Mouse (Mus musculus): ENCODE measurements around the gene Mei4.

Mei4 gene

DNA sequence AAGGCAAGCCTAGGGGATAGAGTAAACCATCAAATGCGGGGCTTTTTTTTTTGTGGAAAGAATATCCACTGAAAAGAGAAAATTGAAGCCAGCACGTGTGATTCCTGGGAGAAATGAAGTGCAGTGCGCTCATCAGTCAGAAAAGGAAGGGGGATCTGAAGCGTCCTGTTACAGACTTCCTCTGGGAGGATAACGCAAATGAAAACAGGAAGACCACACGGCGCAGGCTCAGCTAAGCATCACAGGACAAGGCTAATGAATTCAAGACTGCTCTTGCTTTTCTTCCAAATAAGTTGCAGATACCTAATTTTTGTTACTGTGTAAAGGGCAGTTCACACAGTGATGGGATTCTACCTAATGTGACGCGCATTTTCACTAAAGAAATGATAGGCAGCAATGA lies 296.7 kb downstream of the Mei4 start:
- no peak for DNase-seq (ENCODE audit: low spot score)

DNA sequence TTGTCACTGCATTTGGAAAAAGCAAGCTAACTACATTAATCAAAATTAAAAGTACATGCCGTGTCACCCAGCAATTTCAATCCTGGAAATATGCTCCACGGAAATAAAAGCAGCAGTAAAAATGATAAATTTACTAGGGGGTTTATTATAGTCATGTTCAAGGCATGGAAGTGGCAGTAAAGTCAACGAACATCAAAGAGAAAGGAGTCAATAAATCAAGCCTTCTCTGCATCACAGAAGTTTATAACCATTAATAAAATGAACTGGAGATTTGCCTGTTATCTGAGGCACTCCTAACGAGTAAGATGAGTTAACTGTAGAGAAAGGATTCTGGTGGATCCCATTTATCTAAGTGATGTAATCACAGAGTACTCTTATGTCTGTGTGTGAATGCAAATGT lies 298.9 kb downstream of the Mei4 start:
- no peak for DNase-seq (ENCODE audit: low spot score)

GRCm38 (mm10) chr9:82217976-82218375 lies 354.5 kb downstream of the Mei4 start:
- DNase-seq (ENCODE audit: low spot score) = no peak

GRCm38 (mm10) chr9:82247695-82248445 lies 384.4 kb downstream of the Mei4 start:
- no peak for DNase-seq (ENCODE audit: low spot score)
